Mouse (Mus musculus) left cerebral cortex, postnatal 36 days (tissue): ENCODE measurements at regions not wholly inside any gene's neighbourhood (a gene's known extent, or its start where the extent isn't known, plus 50 kb on each side); places are given as distances from the start of the nearest gene placed in this dataset.

Source experiments
- DNase-seq, 2 experiments: peaks; one replicate each; pipeline ENCODE4 v3.0.0; 2021 to 2022; ENCODE audit warnings: low spot score in 2 of 2, mixed read lengths in 1 of 2
- intact Hi-C: fragments of 180-260 bp; cut with DNase I; formaldehyde crosslinking; loops from one replicate; pipeline ENCODE4 v1.15.1; 2025

DNA sequence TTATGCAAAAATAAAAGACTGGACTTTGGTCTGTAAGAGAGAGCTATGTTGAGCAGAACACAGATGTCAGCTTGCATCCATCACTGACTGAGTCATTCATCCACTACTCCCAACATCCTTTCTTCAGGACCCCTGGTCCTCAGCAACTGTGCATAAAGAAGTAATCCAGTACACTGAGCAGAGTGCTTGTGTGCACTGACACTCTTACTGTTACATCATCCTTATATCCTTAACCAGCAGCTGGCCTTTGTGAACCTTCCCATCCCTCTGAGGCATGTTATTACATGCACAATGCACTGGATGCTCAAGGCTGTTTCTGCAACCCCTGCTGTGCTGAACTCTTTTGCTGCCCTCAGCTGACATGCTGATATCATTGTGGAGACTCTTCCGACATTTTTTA, 144.2 kb upstream of the Fam92a start:
- DNase-seq: no peak
- intact Hi-C loops: no loop called here

DNA sequence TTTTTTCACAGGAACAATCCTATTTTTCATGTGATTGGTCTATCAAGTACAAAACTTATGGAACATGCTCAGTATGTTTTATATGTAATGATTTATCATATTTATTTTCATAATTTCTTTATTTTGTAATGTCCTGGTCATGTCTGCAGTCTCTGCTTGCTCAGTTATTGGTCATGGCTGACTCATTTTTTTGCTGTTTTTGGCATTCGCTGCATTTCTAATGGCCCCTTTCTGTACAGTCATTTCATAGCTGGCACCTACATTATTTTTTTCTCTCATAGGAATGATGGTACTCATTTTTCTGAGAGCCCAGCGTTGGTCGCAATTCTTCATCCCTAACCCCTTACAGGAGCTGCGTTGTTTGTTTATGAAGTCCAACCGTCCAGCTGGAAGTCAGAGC, 136.5 kb upstream of the Fam92a start:
- DNase-seq: no peak
- intact Hi-C loops: no loop called here

GRCm38 (mm10) chr4:12306618-12307565, 135.1 kb upstream of the Fam92a start:
- intact Hi-C loops: no loop called here

GRCm38 (mm10) chr4:12287079-12287686, 115.4 kb upstream of the Fam92a start:
- no peak for DNase-seq
- intact Hi-C loops: no loop called here

More at GRCm38 (mm10) chr4:12306618-12307565, 135.1 kb upstream of the Fam92a start:
- DNase-seq: no peak

- no peak for DNase-seq
- intact Hi-C loops: no loop called here
These were observed 114.6 kb upstream of the Fam92a start for GRCm38 (mm10) chr4:12286391-12286790.

DNA sequence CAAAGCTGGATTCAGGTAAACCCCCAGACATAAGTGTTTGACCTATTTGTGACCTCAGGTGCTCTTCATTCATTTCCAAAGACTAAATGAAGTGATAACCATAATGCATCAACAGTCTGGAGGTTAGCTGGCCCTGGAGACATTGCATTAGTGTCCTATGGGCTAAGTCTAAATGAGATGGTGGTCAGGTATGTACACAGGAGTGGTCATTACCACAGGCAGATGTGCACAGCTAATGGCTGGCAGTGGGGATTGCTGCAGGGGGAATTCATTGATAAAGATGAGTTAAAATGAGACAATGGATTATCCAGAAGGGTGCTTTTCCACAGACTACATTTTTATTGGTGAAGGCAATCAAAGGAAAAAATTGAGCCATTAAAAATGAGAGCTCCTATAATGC, 114.2 kb upstream of the Fam92a start:
- no peak for DNase-seq
- intact Hi-C loops: no loop called here

GRCm38 (mm10) chr4:12277949-12278348, 106.1 kb upstream of the Fam92a start:
- intact Hi-C loops: no loop called here
- DNase-seq: no peak

GRCm38 (mm10) chr4:12273369-12273768, 101.6 kb upstream of the Fam92a start:
- DNase-seq: no peak
- intact Hi-C loops: no loop called here

GRCm38 (mm10) chr4:12272914-12273313, 101.1 kb upstream of the Fam92a start:
- intact Hi-C loops: no loop called here
- DNase-seq: no peak

DNA sequence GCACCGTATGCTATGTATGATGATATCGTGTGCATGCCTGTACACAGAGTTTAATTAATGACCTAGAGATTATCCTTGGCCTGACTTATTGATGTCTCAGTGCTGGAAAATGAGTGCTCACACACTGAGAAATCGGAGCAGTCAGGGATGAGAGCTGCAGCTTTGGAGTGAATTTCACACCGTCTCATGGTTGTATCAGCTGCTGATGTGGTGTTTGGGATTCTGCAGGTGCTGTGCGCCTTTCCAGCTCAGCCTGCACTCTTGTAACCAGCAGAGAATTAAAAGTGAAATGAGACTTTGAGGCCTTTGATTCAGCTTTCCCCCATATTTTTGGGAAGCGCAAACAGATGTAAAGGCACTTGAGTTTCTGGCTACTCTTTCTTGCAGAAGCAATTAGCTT, 100.6 kb upstream of the Fam92a start:
- intact Hi-C loops: no loop called here
- DNase-seq: no peak

DNA sequence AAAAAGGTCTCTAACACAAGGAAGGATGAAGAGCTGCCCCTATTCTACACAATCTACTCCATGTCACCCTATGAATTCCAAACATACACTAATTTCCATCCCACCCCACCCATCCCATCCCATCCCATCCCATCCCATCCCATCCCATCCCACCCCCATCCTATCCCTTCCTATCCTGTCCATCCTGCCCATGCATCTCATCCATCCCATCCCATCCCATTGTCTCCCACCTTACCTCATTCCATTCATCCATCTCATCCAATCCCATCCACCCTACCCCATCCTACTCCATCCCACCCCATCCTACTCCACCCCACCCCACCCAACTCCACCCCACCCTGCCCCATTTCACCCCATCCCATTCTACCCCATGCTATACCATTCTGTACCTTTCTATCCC, 91.9 kb upstream of the Fam92a start:
- intact Hi-C loops: no loop called here
- no peak for DNase-seq

DNA sequence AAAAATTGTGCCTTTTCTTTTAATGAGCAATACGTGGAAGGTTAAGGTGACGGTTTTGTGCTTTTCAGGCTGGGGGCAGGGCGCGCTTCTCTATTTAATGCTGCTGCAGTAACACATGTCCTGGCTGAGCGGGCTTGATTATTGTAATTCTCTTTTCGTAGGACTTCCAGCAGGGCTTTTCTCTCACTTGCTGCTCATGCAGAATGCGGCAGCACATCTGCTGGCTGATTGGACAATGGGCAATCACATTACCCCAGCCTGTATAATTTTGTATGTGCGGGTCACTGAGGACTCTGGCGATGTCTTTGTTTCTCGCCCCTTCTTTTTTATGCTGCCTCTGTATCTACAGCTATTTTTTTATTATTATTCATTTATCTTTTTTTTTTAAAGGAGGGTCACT, 91.4 kb upstream of the Fam92a start:
- intact Hi-C loops: no loop called here
- DNase-seq: no peak

GRCm38 (mm10) chr4:12247994-12248393, 76.2 kb upstream of the Fam92a start:
- intact Hi-C loops: loop anchor here (10.0 kb wide), 1 partner anchor 297 kb away; no protein-coding TSS in a partner anchor
- DNase-seq: no peak

- intact Hi-C loops: loop anchor here (10.0 kb wide), 1 partner anchor 298 kb away; no protein-coding TSS in a partner anchor
- DNase-seq: no peak
These were observed 74.8 kb upstream of the Fam92a start for GRCm38 (mm10) chr4:12246595-12246994.

DNA sequence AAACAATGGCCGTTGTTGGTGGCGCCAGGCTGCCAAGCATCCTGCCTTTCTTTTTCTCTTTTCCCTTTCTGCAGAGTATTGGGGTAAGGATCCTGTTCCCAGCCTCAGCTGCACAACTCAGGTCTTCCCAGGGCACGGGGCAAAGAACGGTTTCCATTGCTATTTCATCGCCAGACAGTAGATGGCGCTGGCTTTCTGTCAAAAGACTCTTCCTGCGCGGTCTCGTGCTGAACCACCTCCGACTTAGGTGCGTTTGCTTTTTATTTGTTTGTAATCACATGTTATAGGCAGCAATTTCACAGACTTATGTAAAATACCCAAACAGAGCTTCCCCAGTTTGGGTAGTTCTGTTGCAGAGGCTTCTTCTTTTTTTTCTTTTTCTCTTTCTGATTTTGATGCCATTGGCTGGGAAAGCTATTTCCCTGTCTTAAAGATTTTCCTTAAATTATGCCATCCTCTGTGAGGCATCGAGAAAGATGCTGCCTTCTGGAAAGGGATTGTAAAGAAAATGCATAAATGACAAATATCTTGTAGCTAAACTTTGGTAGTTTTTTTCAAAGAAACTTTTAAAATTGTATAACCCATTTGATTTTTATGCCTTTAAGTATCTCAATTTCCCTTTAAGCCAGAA, 69.2 kb upstream of the Fam92a start:
- intact Hi-C loops: loop anchor here (2.0 to 10.0 kb wide), 2 partner anchors 304 to 1538 kb away; no protein-coding TSS in a partner anchor
- DNase-seq: peak; percentile 46 to 60

DNA sequence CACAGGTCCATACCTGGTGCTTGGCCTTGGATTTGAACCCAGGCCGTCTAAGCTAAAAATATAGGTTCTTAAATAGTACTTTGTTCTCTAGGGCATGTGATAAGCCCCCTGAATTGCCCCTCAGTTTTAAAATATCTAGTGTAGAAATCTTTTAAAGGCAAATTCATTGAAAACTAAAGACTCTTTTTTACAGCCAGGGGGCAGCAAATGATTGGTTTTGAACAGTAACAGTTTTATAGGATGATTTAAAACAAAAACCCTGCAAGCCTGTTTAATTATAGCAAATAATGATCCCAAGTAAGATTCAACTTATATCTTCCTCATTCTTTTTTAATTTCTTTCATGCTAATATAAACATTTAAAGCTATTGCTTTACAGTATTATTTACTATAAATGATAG, 58.9 kb upstream of the Fam92a start:
- intact Hi-C loops: no loop called here
- DNase-seq: no peak
